Mouse (Mus musculus) neural tube, embryonic 14.5 days (tissue): ENCODE measurements around the gene Pcp2. TPM values are rescaled to one million over a fixed set of nuclear protein-coding genes. Genes with fewer than 3 reads are reported as not detected.

ENCODE experiments used
- ATAC-seq: fragments of 200-750 bp; cut with Nextera tagmentation; 2 replicates; pipeline ENCODE4 v1.8.0; 2017; ENCODE audit warnings: low read depth, mild to moderate bottlenecking, moderate TSS enrichment, moderate library complexity
- H3K27ac ChIP-seq: fragments of 300-500 bp; sonication (generic); 2 replicates; pipeline ENCODE4 v1.5.1; 2014; ENCODE audit warnings: low read depth, mild to moderate bottlenecking, control low read depth, low read length, moderate library complexity, mixed read lengths
- H3K27me3 ChIP-seq: fragments of 300-500 bp; sonication (generic); 2 replicates; pipeline ENCODE4 v1.6.1; 2014; ENCODE audit warnings: low read length; ENCODE audit not compliant: control insufficient read depth, insufficient read depth
- H3K36me3 ChIP-seq: fragments of 300-500 bp; sonication (generic); 2 replicates; pipeline ENCODE4 v1.6.1; 2014; ENCODE audit warnings: low read length, mixed read lengths; ENCODE audit not compliant: control insufficient read depth, insufficient read depth
- H3K4me1 ChIP-seq: fragments of 300-500 bp; sonication (generic); 2 replicates; pipeline ENCODE4 v1.6.1; 2014; ENCODE audit warnings: low read length; ENCODE audit not compliant: control insufficient read depth, insufficient read depth
- H3K4me2 ChIP-seq: fragments of 300-500 bp; sonication (generic); 2 replicates; pipeline ENCODE4 v1.6.1; 2014; ENCODE audit warnings: mild to moderate bottlenecking, low read depth, low read length, control low read depth
- H3K4me3 ChIP-seq: fragments of 300-500 bp; sonication (generic); 2 replicates; pipeline ENCODE4 v1.5.1; 2014; ENCODE audit warnings: low read depth, low read length, control low read depth, mixed read lengths
- H3K9ac ChIP-seq: fragments of 300-500 bp; sonication (generic); replicated peaks from 2 replicates; pipeline ENCODE4 v1.6.1; 2014; ENCODE audit warnings: low read depth, mild to moderate bottlenecking, control low read depth, low read length, mixed read lengths
- H3K9me3 ChIP-seq: fragments of 300-500 bp; sonication (generic); 2 replicates; pipeline ENCODE4 v1.6.1; 2016; ENCODE audit warnings: low read length; ENCODE audit not compliant: control insufficient read depth
- WGBS: fragments of 180-500 bp; shearing (Covaris S2); extraction: QIAGEN DNeasy Blood & Tissue Kit; methylation state at CpG from one replicate; pipeline ENCODE4 v1.1.7; 2014; 5-methylcytosine and 5-hydroxymethylcytosine counted together
- polyA plus RNA-seq: library from polyadenylated mRNA; unstranded; fragments of >200 nt; fragmentation: Nextera tagmentation; extraction: Ambion mirVana; gene quantifications from 2 replicates; pipeline ENCODE4 v1.2.1, GENCODE M21; 2014

Gene Pcp2
- polyA plus RNA-seq, 1 experiment from 2014 or later: 0.29 TPM

DNA sequence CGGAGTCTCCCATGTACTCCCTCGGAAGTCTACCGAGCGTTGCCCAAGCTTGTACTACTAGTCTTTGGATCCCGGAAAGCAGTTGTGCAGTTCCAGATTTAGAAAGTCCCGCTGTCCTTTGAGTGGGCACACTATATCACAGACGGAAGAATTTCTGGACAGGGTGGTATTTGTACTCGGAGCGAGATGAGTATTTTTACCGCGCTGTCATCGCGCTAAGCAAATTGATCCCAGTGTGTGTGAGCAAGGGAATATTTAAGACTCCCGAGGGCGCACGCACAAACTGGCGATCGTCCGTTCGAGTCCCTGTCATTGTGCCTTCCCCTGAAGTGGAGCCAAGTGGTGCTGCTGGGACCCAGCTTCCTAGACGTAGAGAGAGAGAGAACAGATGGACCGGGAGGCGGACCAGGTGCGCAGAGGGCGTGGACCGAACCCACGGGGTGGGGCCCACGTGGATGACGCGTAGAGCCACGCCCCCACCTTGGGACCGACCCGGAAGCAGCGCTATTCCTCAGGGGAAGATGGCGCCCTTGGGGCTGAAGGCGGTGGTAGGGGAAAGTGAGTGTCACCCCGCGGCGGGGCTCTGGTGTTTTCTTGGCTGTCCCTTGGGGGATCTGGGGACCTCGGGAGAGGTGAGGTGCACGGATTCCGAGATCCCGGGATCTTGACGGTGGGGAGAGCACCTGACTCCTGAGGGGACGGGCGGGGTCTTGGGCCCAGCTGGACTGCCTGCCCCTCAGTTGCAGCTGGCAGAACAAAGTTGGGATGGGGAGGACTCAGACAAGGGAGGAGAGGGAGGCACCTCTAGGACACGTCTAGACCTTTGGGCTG, 5.5 kb upstream of the Pcp2 start, which contains the start of gene Stxbp2:
Gene Stxbp2 (plus strand): TSS at position 309 of the 831 bp plus-strand sequence.
- Histone ChIP-seq H3K4me3 (peak within 1 kb of the TSS; percentile 35), H3K4me1 (no peaks in the 10 kb centered on the region), H3K27ac (no peak within 1 kb of the TSS), H3K9me3 (no peaks in the 10 kb centered on the region), H3K9ac (peak within 1 kb of the TSS; percentile 5), H3K27me3 (no peaks in the 10 kb centered on the region), H3K36me3 (no peaks in the 10 kb centered on the region), H3K4me2 (peak within 1 kb of the TSS; percentile 66)
- WGBS: 5% methylated on average over 47 of the region's 47 CpGs
- ATAC-seq: peak; percentile 74

DNA sequence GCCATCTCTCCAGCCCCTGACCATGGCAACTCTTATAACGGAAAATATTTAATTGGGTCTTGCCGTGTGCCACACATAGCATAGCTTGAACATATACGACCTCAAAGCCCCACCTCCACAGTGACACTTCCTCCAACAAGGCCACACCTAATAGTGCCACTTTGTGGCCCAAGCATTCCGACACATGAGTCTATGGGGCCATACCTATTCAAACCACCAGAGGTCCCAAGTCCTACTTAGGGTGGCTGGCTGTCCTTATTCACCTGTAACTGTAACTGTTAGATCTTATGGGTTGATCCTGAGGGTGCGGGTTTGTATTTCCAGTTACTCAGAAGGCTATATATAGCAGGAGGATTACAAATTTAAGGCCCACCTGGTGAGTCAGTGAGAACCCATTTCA, 2.7 kb upstream of the Pcp2 start:
- no peaks in the 10 kb centered on the region for H3K9me3 ChIP-seq
- no peak overlapping the region for H3K9ac ChIP-seq
- no peaks in the 10 kb centered on the region for H3K4me1 ChIP-seq
- no peaks in the 10 kb centered on the region for H3K27me3 ChIP-seq
- H3K27ac ChIP-seq: no peak overlapping the region
- 31% methylated on average over 5 of the region's 5 CpGs for WGBS
- H3K36me3 ChIP-seq: no peaks in the 10 kb centered on the region
- H3K4me3 ChIP-seq: no peak overlapping the region
- H3K4me2 ChIP-seq: no peak overlapping the region
- ATAC-seq: peak; percentile 21; the same call in 1 of the 2 replicates

DNA sequence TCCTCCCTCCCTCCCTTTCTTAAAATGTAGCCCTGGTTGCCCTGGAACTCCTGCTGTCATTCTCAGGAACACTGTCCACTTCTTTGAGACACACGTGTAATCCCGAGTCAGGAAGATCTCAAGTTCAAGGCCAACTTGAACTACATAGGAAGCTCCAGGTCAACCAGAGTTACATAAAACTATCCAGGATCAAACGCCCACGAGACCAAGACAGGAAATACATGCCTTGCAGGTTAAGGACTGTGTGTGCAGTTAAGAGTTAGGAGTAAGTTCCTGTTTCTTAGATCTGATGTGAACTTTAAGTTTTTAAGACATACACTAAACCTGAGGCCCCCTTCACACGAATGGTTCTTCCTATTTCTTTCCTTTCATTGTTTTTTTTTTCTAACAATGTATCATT, 1.6 kb upstream of the Pcp2 start:
- Histone ChIP-seq H3K4me1 (peaks cover 5% of the 10 kb centered on the region), H3K4me2 (no peak overlapping the region), H3K9ac (no peak overlapping the region), H3K9me3 (no peaks in the 10 kb centered on the region), H3K27ac (no peak overlapping the region), H3K4me3 (no peak overlapping the region), H3K27me3 (no peaks in the 10 kb centered on the region), H3K36me3 (no peaks in the 10 kb centered on the region)
- 59% methylated on average over 5 of the region's 5 CpGs for WGBS
- ATAC-seq: no peak

DNA sequence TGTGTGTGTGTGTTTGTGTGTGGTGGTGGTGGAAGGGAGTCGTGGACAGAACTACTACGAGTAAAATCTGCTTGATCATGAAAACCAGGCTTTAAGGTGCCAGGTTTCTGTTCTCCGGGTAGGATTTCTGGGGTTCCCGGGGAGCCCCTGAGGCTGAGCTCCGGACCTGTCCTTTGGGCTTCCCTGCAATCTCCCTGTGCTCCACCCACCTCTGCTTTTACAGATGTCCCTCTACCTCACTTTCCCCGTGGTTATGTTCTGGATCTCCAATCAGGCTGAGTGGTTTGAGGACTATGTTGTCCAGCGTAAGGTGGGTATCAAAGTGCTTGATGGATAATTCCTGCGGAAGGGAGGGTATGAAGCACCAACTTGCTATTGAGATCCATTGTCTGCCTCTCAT, 3.2 kb downstream of the Pcp2 start:
- H3K9me3 ChIP-seq: no peaks in the 10 kb centered on the region
- WGBS: 74% methylated on average over 8 of the region's 8 CpGs
- H3K4me2 ChIP-seq: peak overlapping the region; percentile 71
- H3K9ac ChIP-seq: peak overlapping the region; percentile 63; the same call in 1 of the 2 replicates
- no peaks in the 10 kb centered on the region for H3K27me3 ChIP-seq
- no peak overlapping the region for H3K27ac ChIP-seq
- ATAC-seq: no peak
- peaks cover 12% of the 10 kb centered on the region for H3K36me3 ChIP-seq
- H3K4me1 ChIP-seq: peaks cover 13% of the 10 kb centered on the region
- H3K4me3 ChIP-seq: peak overlapping the region; percentile 75

DNA sequence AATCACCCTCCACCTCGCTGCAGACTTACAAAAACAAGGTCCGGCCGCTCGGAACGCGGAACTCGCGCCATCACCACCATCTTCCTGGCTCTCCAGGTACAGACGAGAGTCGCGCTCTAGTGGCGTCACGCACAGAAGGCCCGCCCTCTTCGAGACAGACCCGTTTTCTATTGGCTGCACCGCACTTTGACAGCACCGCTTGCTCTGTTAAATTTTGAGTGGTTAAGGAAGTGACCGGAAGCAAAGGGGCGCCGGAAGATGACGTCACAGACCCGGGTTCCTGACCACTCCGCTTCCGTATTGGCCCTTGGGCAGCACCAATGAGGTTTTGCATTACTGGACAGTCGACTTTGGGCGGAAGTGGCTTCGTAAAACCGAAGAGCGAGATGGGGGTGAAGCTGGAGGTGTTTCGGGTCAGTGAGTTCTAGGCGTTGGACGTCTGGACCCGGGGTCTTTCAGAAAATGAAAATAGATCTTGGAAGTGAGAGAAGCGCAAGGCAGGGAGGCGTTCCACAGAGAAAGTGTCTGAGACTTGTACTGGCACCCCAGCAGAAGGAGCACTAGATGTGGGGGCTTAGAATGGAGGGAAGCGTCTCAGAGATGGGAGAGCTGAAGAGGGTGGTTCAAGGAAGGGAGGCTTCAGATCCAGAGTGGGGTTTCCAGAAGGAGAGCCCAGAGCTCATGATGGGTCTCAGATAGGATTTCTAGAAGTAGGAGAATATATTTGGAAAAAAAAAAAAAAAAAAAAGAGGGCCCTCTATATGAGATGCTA, 4.0 kb downstream of the Pcp2 start, which contains the start of the genes Xab2 and Pet100:
Gene Xab2 (minus strand): TSS at position 118 of the 772 bp plus-strand sequence.
Gene Pet100 (plus strand): TSS at position 350 of the 772 bp plus-strand sequence.
- WGBS: under 1% methylated on average over 37 of the region's 37 CpGs
- peak within 1 kb of the TSS; percentile 75 for H3K4me3 ChIP-seq
- ATAC-seq: peak; percentile 96
- H3K9me3 ChIP-seq: no peaks in the 10 kb centered on the region
- H3K27ac ChIP-seq: no peak within 1 kb of the TSS
- H3K27me3 ChIP-seq: no peaks in the 10 kb centered on the region
- peak within 1 kb of the TSS; percentile 70 for H3K9ac ChIP-seq
- peaks cover 13% of the 10 kb centered on the region for H3K4me1 ChIP-seq
- peaks cover 17% of the 10 kb centered on the region for H3K36me3 ChIP-seq
- H3K4me2 ChIP-seq: peak within 1 kb of the TSS; percentile 71

DNA sequence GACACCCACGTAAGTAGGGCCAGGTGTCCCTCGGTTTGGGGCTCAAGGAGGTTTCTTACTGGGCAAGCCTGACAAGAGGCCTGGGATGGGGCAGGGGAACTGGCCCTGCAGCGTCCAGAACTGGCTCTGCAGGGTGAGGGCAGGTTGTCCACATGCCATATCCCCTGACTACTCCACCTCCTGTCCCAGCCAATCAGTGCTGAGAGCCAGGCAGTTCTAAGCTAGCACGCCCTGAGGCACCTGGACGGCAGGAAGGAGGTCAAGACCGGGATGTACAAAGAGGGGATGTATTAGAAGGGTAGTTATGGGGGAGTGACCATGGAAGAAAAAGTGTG, 15.6 kb downstream of the Pcp2 start:
- Histone ChIP-seq H3K36me3 (peaks cover 76% of the 10 kb centered on the region), H3K27ac (no peak overlapping the region), H3K9me3 (no peaks in the 10 kb centered on the region), H3K9ac (no peak overlapping the region), H3K27me3 (no peaks in the 10 kb centered on the region), H3K4me1 (no peaks in the 10 kb centered on the region), H3K4me3 (no peak overlapping the region), H3K4me2 (no peak overlapping the region)
- 88% methylated on average over 6 of the region's 6 CpGs for WGBS
- no peak for ATAC-seq

DNA sequence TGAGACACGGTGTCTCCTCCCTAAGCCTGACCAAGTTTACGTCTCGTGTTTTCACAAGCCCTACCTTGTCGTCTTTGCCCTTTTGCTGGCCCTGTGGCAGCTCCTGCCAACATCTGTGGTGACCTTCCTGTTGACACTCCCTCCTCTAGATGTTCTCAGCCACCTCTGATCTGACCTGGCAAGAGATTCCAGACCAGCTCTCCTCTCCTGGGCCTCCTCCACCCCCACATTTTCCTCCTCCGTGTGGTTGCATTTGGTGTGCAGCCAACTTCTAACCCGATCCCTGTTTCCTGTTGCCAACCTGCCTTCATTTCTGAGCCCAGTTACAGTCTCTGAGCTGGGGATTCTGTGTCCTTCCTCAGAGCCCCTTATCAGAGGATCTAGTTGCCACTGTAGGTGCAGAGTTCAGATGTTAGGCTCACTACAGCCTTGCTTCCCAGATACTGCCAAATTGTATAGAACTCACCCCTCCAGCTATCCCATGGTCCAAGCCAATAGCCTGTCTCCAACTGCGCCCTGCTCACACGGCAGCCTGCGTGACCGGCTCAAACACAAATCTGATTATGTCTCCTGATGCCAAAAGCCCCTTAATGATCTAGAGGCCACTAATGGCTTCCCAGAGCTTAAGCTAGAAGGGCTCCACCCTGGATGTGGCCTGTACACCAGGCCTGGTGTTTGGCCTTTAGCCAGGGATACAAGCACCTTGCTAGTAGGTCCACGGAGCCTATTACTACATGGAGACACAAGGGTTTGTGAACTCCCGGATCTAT, 16.1 kb downstream of the Pcp2 start:
- Histone ChIP-seq H3K4me1 (no peaks in the 10 kb centered on the region), H3K9ac (no peak overlapping the region), H3K27me3 (no peaks in the 10 kb centered on the region), H3K4me3 (no peak overlapping the region), H3K27ac (no peak overlapping the region), H3K36me3 (peaks cover 76% of the 10 kb centered on the region), H3K4me2 (no peak overlapping the region), H3K9me3 (no peaks in the 10 kb centered on the region)
- ATAC-seq: no peak
- 89% methylated on average over 12 of the region's 12 CpGs for WGBS

DNA sequence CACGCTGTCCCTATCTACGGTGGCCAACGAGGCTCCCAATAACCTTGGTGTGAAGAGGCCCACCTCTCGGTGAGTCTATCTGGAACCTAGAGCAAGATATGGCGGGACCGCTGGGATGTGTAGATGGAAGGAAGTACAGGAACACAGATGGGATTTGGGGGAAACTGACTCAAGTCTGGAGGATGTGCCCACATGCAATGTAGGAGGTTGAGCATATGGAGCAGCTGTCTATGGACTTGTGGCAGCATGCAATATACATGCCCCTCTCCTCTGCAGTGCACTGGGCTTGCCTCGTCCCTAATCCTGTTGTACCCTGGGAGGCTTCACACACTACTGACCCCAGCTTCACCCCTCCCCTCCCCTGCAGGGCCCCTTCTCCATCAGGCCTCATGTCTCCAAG, 17.5 kb downstream of the Pcp2 start:
- H3K4me1 ChIP-seq: no peaks in the 10 kb centered on the region
- no peak overlapping the region for H3K4me2 ChIP-seq
- no peak overlapping the region for H3K9ac ChIP-seq
- no peak for ATAC-seq
- H3K27ac ChIP-seq: no peak overlapping the region
- no peak overlapping the region for H3K4me3 ChIP-seq
- H3K36me3 ChIP-seq: peaks cover 76% of the 10 kb centered on the region
- H3K27me3 ChIP-seq: no peaks in the 10 kb centered on the region
- H3K9me3 ChIP-seq: no peaks in the 10 kb centered on the region
- 94% methylated on average over 7 of the region's 7 CpGs for WGBS
